Mouse (Mus musculus): ENCODE results near the gene Kdm4b. TPM values are rescaled to one million over a fixed set of nuclear protein-coding genes. Genes with fewer than 3 reads are reported as not detected.

Gene Kdm4b
- polyA plus RNA-seq, 1 experiment from 2014 or later: 77.9 TPM

GRCm38 (mm10) chr17:56329267-56329666, 3.4 kb downstream of the Kdm4b start:
- Histone ChIP-seq H3K36me3 (no peaks in the 10 kb centered on the region), H3K4me3 (no peak overlapping the region), H3K27ac (replicated peaks) (no peak overlapping the region), H3K9ac (peak overlapping the region; percentile 22; the same call in 1 of the 2 replicates), H3K4me2 (no peak overlapping the region), H3K27me3 (no peaks in the 10 kb centered on the region), H3K4me1 (replicated peaks) (peaks cover 67% of the 10 kb centered on the region), H3K9me3 (no peaks in the 10 kb centered on the region)
- ATAC-seq (ENCODE audit: low read depth): no peak

- peaks cover 63% of the 10 kb centered on the region for H3K4me1 ChIP-seq (replicated peaks)
- no peaks in the 10 kb centered on the region for H3K27me3 ChIP-seq
- no peak overlapping the region for H3K4me2 ChIP-seq
- no peaks in the 10 kb centered on the region for H3K9me3 ChIP-seq
- ATAC-seq (ENCODE audit: low read depth): no peak
- H3K36me3 ChIP-seq: no peaks in the 10 kb centered on the region
- no peak overlapping the region for H3K27ac ChIP-seq (replicated peaks)
- H3K9ac ChIP-seq: 0 out of 2 replicates have a peak overlapping the region, but pooled peaks have one; percentile 22
- 88% methylated on average over 3 of the region's 3 CpGs for WGBS
- no peak overlapping the region for H3K4me3 ChIP-seq
Measured at GRCm38 (mm10) chr17:56330345-56330744, 4.5 kb downstream of the Kdm4b start.

- no peaks in the 10 kb centered on the region for H3K27me3 ChIP-seq
- H3K27ac ChIP-seq (replicated peaks): no peak overlapping the region
- no peak overlapping the region for H3K9ac ChIP-seq
- no peaks in the 10 kb centered on the region for H3K9me3 ChIP-seq
- no peak for ATAC-seq (ENCODE audit: low read depth)
- H3K4me1 ChIP-seq (replicated peaks): peaks cover 71% of the 10 kb centered on the region
- no peak overlapping the region for H3K4me2 ChIP-seq
- H3K4me3 ChIP-seq: no peak overlapping the region
- H3K36me3 ChIP-seq: no peaks in the 10 kb centered on the region
Measured at GRCm38 (mm10) chr17:56331256-56331655, 5.4 kb downstream of the Kdm4b start.

GRCm38 (mm10) chr17:56332987-56333386, 7.1 kb downstream of the Kdm4b start:
- H3K4me3 ChIP-seq: no peak overlapping the region
- no peak overlapping the region for H3K9ac ChIP-seq
- H3K4me2 ChIP-seq: no peak overlapping the region
- WGBS: 40% methylated on average over 8 of the region's 8 CpGs
- H3K4me1 ChIP-seq (replicated peaks): peaks cover 75% of the 10 kb centered on the region
- H3K27me3 ChIP-seq: no peaks in the 10 kb centered on the region
- no peaks in the 10 kb centered on the region for H3K9me3 ChIP-seq
- no peak for ATAC-seq (ENCODE audit: low read depth)
- no peaks in the 10 kb centered on the region for H3K36me3 ChIP-seq
- no peak overlapping the region for H3K27ac ChIP-seq (replicated peaks)

- H3K27me3 ChIP-seq: no peaks in the 10 kb centered on the region
Measured at GRCm38 (mm10) chr17:56337190-56337589, 11.3 kb downstream of the Kdm4b start.

GRCm38 (mm10) chr17:56337791-56338190, 11.9 kb downstream of the Kdm4b start:
- H3K4me1 ChIP-seq (replicated peaks): peaks cover 48% of the 10 kb centered on the region
- H3K4me2 ChIP-seq: no peak overlapping the region
- H3K9me3 ChIP-seq: no peaks in the 10 kb centered on the region
- 91% methylated on average over 6 of the region's 6 CpGs for WGBS
- no peak overlapping the region for H3K4me3 ChIP-seq
- H3K27me3 ChIP-seq: no peaks in the 10 kb centered on the region
- no peak for ATAC-seq (ENCODE audit: low read depth)
- no peak overlapping the region for H3K27ac ChIP-seq (replicated peaks)
- H3K9ac ChIP-seq: no peak overlapping the region
- no peaks in the 10 kb centered on the region for H3K36me3 ChIP-seq

More at GRCm38 (mm10) chr17:56337190-56337589, 11.3 kb downstream of the Kdm4b start:
- no peak overlapping the region for H3K4me3 ChIP-seq
- no peaks in the 10 kb centered on the region for H3K9me3 ChIP-seq
- no peak overlapping the region for H3K4me2 ChIP-seq
- no peaks in the 10 kb centered on the region for H3K36me3 ChIP-seq
- H3K9ac ChIP-seq: no peak overlapping the region
- 0 out of 2 replicates have a peak, but pooled peaks have one; percentile 6 for ATAC-seq (ENCODE audit: low read depth)
- no peak overlapping the region for H3K27ac ChIP-seq (replicated peaks)
- peaks cover 54% of the 10 kb centered on the region for H3K4me1 ChIP-seq (replicated peaks)
- WGBS: 54% methylated on average over 4 of the region's 4 CpGs

- ATAC-seq (ENCODE audit: low read depth): no peak
- no peak overlapping the region for H3K9ac ChIP-seq
- H3K27me3 ChIP-seq: no peaks in the 10 kb centered on the region
- no peak overlapping the region for H3K27ac ChIP-seq (replicated peaks)
- no peak overlapping the region for H3K4me3 ChIP-seq
- no peaks in the 10 kb centered on the region for H3K9me3 ChIP-seq
- no peaks in the 10 kb centered on the region for H3K36me3 ChIP-seq
- peaks cover 43% of the 10 kb centered on the region for H3K4me1 ChIP-seq (replicated peaks)
- 64% methylated on average over 4 of the region's 4 CpGs for WGBS
- H3K4me2 ChIP-seq: no peak overlapping the region
Measured at GRCm38 (mm10) chr17:56338909-56339308, 13.0 kb downstream of the Kdm4b start.

GRCm38 (mm10) chr17:56340717-56341116, 14.9 kb downstream of the Kdm4b start:
- H3K4me2 ChIP-seq: no peak overlapping the region
- no peak for ATAC-seq (ENCODE audit: low read depth)
- no peak overlapping the region for H3K4me3 ChIP-seq
- H3K36me3 ChIP-seq: no peaks in the 10 kb centered on the region
- no peak overlapping the region for H3K27ac ChIP-seq (replicated peaks)
- peaks cover 40% of the 10 kb centered on the region for H3K4me1 ChIP-seq (replicated peaks)
- no peaks in the 10 kb centered on the region for H3K27me3 ChIP-seq
- no peaks in the 10 kb centered on the region for H3K9me3 ChIP-seq
- H3K9ac ChIP-seq: no peak overlapping the region

GRCm38 (mm10) chr17:56343466-56343865, 17.6 kb downstream of the Kdm4b start:
- Histone ChIP-seq H3K27me3 (no peaks in the 10 kb centered on the region), H3K4me3 (no peak overlapping the region), H3K9ac (no peak overlapping the region), H3K4me1 (replicated peaks) (peaks cover 33% of the 10 kb centered on the region), H3K4me2 (no peak overlapping the region), H3K9me3 (no peaks in the 10 kb centered on the region), H3K36me3 (no peaks in the 10 kb centered on the region), H3K27ac (replicated peaks) (no peak overlapping the region)
- WGBS: 87% methylated on average over 3 of the region's 3 CpGs
- no peak for ATAC-seq (ENCODE audit: low read depth)

GRCm38 (mm10) chr17:56345364-56345763, 19.5 kb downstream of the Kdm4b start:
- Histone ChIP-seq H3K4me1 (replicated peaks) (peaks cover 37% of the 10 kb centered on the region), H3K27ac (replicated peaks) (no peak overlapping the region), H3K9me3 (no peaks in the 10 kb centered on the region), H3K36me3 (no peaks in the 10 kb centered on the region), H3K4me2 (no peak overlapping the region), H3K4me3 (no peak overlapping the region), H3K27me3 (no peaks in the 10 kb centered on the region), H3K9ac (no peak overlapping the region)
- 78% methylated on average over 2 of the region's 2 CpGs for WGBS
- ATAC-seq (ENCODE audit: low read depth): no peak

- Histone ChIP-seq H3K27ac (replicated peaks) (no peak overlapping the region), H3K4me2 (no peak overlapping the region), H3K9ac (no peak overlapping the region), H3K27me3 (no peaks in the 10 kb centered on the region), H3K36me3 (peaks cover 16% of the 10 kb centered on the region), H3K4me1 (replicated peaks) (peaks cover 29% of the 10 kb centered on the region), H3K4me3 (no peak overlapping the region), H3K9me3 (no peaks in the 10 kb centered on the region)
- WGBS: 73% methylated on average over 4 of the region's 4 CpGs
- no peak for ATAC-seq (ENCODE audit: low read depth)
Measured at GRCm38 (mm10) chr17:56348128-56348527, 22.3 kb downstream of the Kdm4b start.

- Histone ChIP-seq H3K4me1 (replicated peaks) (peaks cover 29% of the 10 kb centered on the region), H3K4me3 (no peak overlapping the region), H3K36me3 (peaks cover 21% of the 10 kb centered on the region), H3K9ac (no peak overlapping the region), H3K9me3 (no peaks in the 10 kb centered on the region), H3K27ac (replicated peaks) (no peak overlapping the region), H3K4me2 (no peak overlapping the region), H3K27me3 (no peaks in the 10 kb centered on the region)
- ATAC-seq (ENCODE audit: low read depth): no peak
Measured at GRCm38 (mm10) chr17:56348586-56348985, 22.7 kb downstream of the Kdm4b start.

- H3K9me3 ChIP-seq: no peaks in the 10 kb centered on the region
- peak; percentile 49; the same call in 1 of the 2 replicates for ATAC-seq (ENCODE audit: low read depth)
- WGBS: 26% methylated on average over 2 of the region's 2 CpGs
- H3K27ac ChIP-seq (replicated peaks): no peak overlapping the region
- H3K4me3 ChIP-seq: no peak overlapping the region
- H3K27me3 ChIP-seq: no peaks in the 10 kb centered on the region
- H3K36me3 ChIP-seq: peaks cover 42% of the 10 kb centered on the region
- no peak overlapping the region for H3K9ac ChIP-seq
- H3K4me2 ChIP-seq: no peak overlapping the region
- peaks cover 28% of the 10 kb centered on the region for H3K4me1 ChIP-seq (replicated peaks)
Measured at GRCm38 (mm10) chr17:56350694-56351093, 24.8 kb downstream of the Kdm4b start.

All from neural tube, embryonic 13.5 days (tissue).